Mouse (Mus musculus) bone marrow, adult 2 months (tissue): ENCODE results near the gene Rchy1. TPM values are rescaled to one million over a fixed set of nuclear protein-coding genes. Genes with fewer than 3 reads are reported as not detected.

Experiments used
- H3K27ac ChIP-seq: fragments of 200-500 bp; 2 replicates; pipeline ENCODE4 v1.5.1; 2012; ENCODE audit warnings: low read depth, mild to moderate bottlenecking, control low read depth, inconsistent platforms, low read length; ENCODE audit not compliant: control insufficient read depth, poor library complexity, insufficient read depth
- H3K4me1 ChIP-seq: fragments of 200-500 bp; 2 replicates; pipeline ENCODE4 v1.6.1; 2011; ENCODE audit warnings: low read length; ENCODE audit not compliant: control insufficient read depth, insufficient read depth
- H3K4me3 ChIP-seq: fragments of 200-500 bp; replicated peaks from 2 replicates; pipeline ENCODE3; 2011; ENCODE audit warnings: mild to moderate bottlenecking, low read depth, low read length, control low read depth; ENCODE audit not compliant: control insufficient read depth
- CTCF ChIP-seq: fragments of 200-500 bp; IDR thresholded peaks from 2 replicates; pipeline ENCODE4 v1.5.1; 2011; ENCODE audit warnings: low read length, control low read depth; ENCODE audit not compliant: control insufficient read depth, insufficient read depth
- POLR2A ChIP-seq: fragments of 200-500 bp; IDR thresholded peaks from 2 replicates; pipeline ENCODE4 v1.6.1; 2011; ENCODE audit warnings: low read depth, mild to moderate bottlenecking, control low read depth, low read length, borderline replicate concordance; ENCODE audit not compliant: control insufficient read depth
- WGBS: fragments of 180-500 bp; shearing (Covaris S2); methylation state at CpG from one replicate; pipeline ENCODE4 v1.1.7; 2018; 5-methylcytosine and 5-hydroxymethylcytosine counted together
- polyA plus RNA-seq: library from polyadenylated mRNA; stranded (reverse); fragments of >200 nt; gene quantifications from 2 replicates; pipeline ENCODE4 v1.2.4, GENCODE M21; 2011; ENCODE audit warnings: low replicate concordance; ENCODE audit not compliant: missing spikeins, insufficient read depth, insufficient read length

Gene Rchy1
- polyA plus RNA-seq, result 31.4 and 41.3 TPM in 2 replicates

DNA sequence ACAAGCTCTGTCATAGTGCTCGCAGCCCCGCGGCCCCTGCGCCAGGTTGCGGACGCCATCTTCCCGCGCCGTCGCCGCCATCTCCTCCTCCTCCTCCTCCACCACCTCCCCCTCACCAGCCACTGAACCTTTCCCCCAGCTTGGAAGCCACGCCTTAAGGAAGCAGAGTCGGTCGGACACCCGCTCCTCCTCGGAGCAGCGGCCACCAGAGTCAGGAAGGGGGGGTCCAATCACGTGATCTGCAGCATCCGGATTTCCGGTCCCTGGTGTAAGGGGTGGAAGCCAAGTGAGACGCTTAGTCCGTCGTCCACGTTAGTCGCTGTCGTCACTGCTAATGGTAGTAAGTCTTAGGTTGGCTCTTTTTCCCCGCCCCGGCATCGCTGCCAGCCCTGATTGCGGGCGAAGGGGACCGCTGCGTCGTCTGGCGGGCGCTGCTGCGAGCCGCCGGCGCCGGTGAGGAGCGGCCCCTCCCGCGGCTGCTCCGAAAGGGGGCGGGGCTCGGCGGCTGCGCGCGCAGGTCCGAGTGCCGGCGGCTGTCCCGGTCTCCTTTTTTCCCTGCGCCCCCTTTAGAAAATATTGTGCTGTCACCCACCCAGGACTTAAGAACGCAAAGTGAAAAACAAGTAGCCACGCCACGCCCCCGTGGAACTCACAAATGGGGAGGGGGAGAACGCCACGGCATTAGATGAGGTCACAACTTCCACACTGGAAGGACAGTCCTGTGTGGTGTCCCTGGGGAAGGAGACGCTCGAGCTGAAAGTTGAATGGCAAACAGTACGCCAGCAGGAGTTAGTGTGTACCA lies at the start of gene Rchy1:
Gene Rchy1 (minus strand): TSS at position 430 of the 802 bp plus-strand sequence.
- Histone ChIP-seq H3K4me1 (peaks cover 5% of the 10 kb centered on the region; the same call in 1 of the 2 replicates), H3K27ac (peak within 1 kb of the TSS; percentile 99), H3K4me3 (peak within 1 kb of the TSS; percentile 99)
- WGBS, result under 1% methylated on average over 65 of the region's 65 CpGs
- peak; percentile 72 for TF ChIP-seq POLR2A
- TF ChIP-seq CTCF, result no peak

GRCm38 (mm10) chr5:92011756-92012155 lies 48.9 kb upstream of the Rchy1 start:
- Histone ChIP-seq H3K4me3 (no peak overlapping the region), H3K4me1 (no peaks in the 10 kb centered on the region), H3K27ac (no peak overlapping the region)
- no peak for TF ChIP-seq CTCF
- no peak for TF ChIP-seq POLR2A
- 71% methylated on average over 7 of the region's 7 CpGs for WGBS

GRCm38 (mm10) chr5:92009827-92010226 lies 47.0 kb upstream of the Rchy1 start:
- Histone ChIP-seq H3K27ac (no peak overlapping the region), H3K4me1 (no peaks in the 10 kb centered on the region), H3K4me3 (no peak overlapping the region)
- TF ChIP-seq CTCF (no peak), POLR2A (no peak)
- 59% methylated on average over 2 of the region's 2 CpGs for WGBS

GRCm38 (mm10) chr5:92003011-92003410 lies 40.1 kb upstream of the Rchy1 start:
- no peak overlapping the region for H3K4me3 ChIP-seq
- 60% methylated on average over 2 of the region's 2 CpGs for WGBS
- H3K4me1 ChIP-seq, result peaks cover 1% of the 10 kb centered on the region; the same call in 1 of the 2 replicates
- no peak for TF ChIP-seq POLR2A
- TF ChIP-seq CTCF, result peak; percentile 33
- no peak overlapping the region for H3K27ac ChIP-seq

- Histone ChIP-seq H3K4me1 (peaks cover 1% of the 10 kb centered on the region; the same call in 1 of the 2 replicates), H3K27ac (no peak overlapping the region), H3K4me3 (no peak overlapping the region)
- TF ChIP-seq CTCF (no peak), POLR2A (no peak)
- 17% methylated on average over 2 of the region's 2 CpGs for WGBS
Measured at GRCm38 (mm10) chr5:92000770-92001169, 37.9 kb upstream of the Rchy1 start.

GRCm38 (mm10) chr5:91994546-91994945 lies 31.7 kb upstream of the Rchy1 start:
- WGBS, result 76% methylated on average over 13 of the region's 13 CpGs
- Histone ChIP-seq H3K4me1 (no peaks in the 10 kb centered on the region; the same call in 1 of the 2 replicates), H3K4me3 (no peak overlapping the region), H3K27ac (no peak overlapping the region)
- TF ChIP-seq CTCF (no peak), POLR2A (no peak)

- WGBS, result 57% methylated on average over 2 of the region's 2 CpGs
- Histone ChIP-seq H3K4me3 (no peak overlapping the region), H3K4me1 (no peaks in the 10 kb centered on the region; the same call in 1 of the 2 replicates), H3K27ac (no peak overlapping the region)
- TF ChIP-seq CTCF (no peak), POLR2A (no peak)
Measured at GRCm38 (mm10) chr5:91993061-91993460, 30.2 kb upstream of the Rchy1 start.

DNA sequence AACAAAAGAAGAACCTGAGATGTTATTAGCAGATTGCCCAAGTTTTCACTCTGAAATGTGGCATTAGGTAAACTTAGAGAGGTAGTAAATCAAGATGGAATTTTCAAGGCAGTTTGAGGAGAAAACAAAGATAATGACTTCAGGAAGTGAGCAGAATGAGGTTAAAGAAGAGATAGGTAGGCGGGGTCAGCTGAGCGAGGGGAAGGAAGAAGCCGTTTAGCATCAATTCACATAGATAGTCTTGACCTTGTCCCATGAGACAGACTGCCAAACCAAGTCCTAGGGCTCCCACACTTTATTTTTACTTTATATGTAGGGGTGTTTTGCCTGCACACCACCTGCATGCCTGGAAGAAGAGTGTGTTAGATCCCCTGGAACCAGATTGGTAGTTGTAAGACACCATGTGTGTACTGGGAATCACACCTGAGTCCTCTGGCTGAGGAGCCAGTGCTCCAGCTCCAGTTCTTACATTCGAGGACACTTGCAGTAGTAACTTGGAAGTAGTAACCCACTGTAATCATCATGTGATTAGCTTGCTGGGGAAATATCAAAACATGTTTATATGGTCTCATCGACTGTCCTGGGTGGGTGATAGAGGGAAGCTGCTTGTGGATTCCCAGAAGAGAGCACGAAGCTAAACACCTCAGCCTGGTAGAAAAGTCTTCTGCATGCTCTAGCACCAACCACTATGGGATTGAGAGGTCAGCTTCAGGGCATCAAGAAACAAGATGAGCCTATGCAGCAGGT lies 28.5 kb upstream of the Rchy1 start:
- Histone ChIP-seq H3K4me1 (no peaks in the 10 kb centered on the region; the same call in 1 of the 2 replicates), H3K27ac (no peak overlapping the region), H3K4me3 (no peak overlapping the region)
- 62% methylated on average over 6 of the region's 6 CpGs for WGBS
- TF ChIP-seq POLR2A (no peak), CTCF (no peak)
